Mouse (Mus musculus) frontal cortex, adult (tissue): ENCODE measurements at regions not wholly inside any gene's neighbourhood (a gene's known extent, or its start where the extent isn't known, plus 50 kb on each side); places are given as distances from the start of the nearest gene placed in this dataset.
A peak's percentile ranks its signal among the peaks of the same experiment; 100 is the strongest.
"Not testable (repeated sequence)": the region's sequence is repeated elsewhere in the genome, so short reads cannot be mapped to it uniquely, and the experiment has no call there.

Experiments used
- ATAC-seq: cut with Nextera tagmentation; 2 replicates; pipeline ENCODE4 v1.9.2; 2017; ENCODE audit warnings: mild to moderate bottlenecking, moderate library complexity, mixed read lengths; ENCODE audit not compliant: low TSS enrichment

- ATAC-seq, result no peak
Observed at GRCm38 (mm10) chr13:107596183-107596582, 448.1 kb upstream of the Smim15 start.

DNA sequence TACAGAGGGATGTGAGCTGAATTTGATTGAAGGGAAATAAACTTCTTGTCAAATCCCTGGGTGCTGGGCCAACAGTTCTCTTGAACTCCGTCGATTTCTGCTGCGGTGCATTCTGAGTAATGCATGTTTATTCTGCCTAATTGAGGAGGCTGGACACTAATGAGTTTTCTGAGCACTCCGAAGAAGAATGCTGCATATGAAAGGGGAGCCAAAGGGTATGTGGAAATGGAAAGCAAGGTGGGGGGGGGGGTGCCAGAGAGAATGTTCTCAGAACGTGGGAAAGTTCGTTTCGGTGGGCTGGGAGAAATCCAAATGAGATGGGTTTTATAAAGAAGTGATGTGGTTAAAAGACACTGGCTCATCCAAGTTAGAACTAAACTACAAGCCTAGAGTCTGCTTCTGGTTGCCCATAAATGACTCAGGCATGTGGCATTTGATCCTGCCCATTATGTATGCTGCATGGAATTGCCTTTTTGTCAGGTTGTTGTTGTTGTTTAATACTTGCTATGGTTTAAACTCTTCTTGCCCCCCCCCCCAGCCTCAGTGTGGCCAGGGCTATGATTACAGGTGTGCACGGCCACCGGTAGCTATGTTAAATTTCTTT, 455.7 kb upstream of the Smim15 start:
- ATAC-seq, result no peak

DNA sequence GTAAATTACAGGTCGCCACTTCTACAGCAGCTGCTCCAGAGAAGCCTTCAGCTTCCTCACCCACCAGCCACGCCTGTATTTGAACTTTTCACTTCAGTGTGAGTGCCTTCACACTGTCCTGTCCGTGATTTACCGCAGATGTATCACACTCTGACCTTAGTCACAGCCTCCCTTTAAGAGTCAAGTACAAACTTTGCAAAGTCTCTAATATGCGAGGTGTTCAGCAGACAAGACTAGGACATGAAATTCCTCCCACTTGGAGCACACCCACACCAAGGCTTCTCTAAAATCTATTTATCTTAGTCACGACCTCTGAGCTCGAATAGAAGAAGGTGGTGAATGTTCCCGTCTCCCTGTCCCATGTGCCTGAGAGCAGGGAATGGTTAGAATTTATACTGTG, 456.6 kb upstream of the Smim15 start:
- peak; percentile 31; the same call in 1 of the 2 replicates for ATAC-seq

DNA sequence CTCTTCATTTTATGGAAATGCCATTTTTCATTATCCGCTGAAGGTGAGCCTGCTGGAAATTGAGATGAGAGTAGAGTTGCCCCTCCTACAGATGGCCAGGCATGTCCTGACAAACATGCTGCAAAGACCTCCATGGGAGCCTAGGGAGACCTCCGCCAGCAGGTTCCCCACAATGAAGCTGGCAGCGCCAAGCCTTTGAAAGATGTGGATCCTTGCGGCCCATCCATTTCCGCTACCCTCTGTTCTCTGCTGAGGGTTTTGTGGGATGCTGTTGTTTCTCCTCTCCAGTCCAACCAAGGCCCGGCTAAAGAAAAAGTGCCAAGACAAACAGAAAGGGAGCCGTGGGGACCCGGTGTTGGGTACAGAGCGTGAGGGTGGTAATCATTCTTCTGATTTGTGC, 458.3 kb upstream of the Smim15 start:
- ATAC-seq, result no peak

DNA sequence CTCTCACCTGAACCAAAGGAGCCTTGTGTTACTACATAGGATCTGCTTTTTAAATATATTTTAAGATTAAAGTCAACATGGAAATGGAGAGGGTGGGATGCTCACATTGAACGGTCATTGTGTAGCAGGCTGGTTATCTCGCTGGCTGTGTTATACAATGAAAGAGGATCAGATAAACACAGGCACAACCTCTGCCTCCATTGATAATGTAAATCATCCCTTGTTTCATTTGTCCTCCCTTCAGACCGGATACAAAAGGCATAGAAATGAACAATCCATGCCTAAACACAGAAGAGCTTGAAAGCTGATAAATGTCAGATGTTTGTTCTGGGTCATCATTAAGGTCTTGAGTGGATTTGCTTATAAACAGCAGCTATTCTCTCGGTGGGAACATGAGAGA, 458.9 kb upstream of the Smim15 start:
- no peak for ATAC-seq

DNA sequence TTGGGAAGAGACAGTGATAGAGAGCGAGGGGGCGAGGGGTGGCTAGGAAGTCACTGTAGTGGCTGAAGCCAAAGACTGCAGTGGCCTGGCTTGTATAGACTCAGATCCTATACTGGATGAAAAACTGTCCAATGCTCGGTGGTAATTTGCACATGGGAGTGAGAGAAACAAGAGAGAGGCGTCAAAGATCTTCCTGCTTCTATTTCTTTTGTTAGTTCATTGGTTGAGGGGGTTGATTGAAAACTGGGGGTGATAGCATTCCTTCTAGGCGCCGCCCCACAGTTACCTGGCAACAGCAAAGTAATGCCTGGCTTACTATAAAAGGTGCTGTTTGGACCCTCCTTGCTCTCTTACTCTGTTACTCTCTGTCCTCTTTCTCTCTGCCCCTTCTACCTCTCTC, 465.3 kb upstream of the Smim15 start:
- ATAC-seq, result no peak

DNA sequence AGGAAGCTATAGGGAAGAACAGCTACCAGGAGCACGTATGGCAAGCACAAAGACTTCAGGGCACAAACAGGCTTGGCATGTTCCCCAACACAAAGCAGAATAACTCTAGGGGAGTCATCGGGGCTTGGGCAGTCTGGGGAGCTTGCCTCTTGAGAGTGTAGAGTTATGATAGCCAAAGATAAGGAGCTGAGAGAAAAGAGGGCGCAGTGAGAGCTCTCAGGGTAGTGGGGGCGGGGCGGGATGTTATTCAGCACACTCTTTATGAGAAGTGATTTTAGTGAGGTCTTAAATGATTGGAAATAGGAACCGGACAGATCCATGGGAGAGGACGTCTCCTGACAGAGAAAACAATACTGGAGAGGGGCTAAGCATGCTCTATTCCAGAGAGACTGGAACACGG, 466.4 kb upstream of the Smim15 start:
- ATAC-seq, result no peak

- ATAC-seq, result no peak
Observed at GRCm38 (mm10) chr13:107577272-107577671, 467.0 kb upstream of the Smim15 start.

DNA sequence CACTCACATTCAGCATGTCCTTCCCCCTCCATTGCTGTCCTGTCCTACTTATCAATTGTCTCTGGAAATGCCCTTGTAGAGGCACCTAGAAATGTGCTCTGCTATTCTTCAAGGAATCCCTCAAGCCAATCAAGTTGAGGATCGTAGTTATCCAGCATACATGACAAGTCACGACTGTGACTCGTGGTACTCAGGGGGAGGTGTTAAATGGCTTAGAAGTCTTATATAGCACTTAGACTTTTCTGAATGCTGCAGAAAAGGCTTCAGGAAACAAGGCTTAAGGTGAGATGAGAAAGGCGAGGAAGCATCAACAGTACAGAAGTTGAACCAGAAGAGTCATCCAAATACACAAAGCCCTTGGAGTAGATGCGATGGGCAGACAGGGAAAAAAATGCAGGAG, 467.5 kb upstream of the Smim15 start:
- ATAC-seq, result peak; percentile 64

DNA sequence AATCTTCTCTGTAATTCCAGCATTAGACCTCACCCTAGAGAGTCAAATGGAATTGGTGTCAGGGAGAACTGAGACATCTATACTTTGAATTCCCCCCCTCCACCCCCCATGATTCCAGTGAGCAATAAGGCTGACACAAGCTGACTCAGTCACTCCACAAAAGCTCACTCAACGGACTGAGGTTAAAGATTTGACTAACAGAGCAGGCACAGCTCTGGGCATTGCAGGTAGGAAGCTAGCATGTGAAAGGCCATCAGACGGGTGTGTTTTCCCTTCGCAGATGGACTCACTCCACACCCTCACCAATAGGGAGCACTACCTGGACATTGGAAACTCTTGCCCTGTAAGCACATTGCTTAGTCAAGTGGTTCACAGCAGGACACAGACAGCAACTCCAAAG, 469.2 kb upstream of the Smim15 start:
- ATAC-seq, result no peak

DNA sequence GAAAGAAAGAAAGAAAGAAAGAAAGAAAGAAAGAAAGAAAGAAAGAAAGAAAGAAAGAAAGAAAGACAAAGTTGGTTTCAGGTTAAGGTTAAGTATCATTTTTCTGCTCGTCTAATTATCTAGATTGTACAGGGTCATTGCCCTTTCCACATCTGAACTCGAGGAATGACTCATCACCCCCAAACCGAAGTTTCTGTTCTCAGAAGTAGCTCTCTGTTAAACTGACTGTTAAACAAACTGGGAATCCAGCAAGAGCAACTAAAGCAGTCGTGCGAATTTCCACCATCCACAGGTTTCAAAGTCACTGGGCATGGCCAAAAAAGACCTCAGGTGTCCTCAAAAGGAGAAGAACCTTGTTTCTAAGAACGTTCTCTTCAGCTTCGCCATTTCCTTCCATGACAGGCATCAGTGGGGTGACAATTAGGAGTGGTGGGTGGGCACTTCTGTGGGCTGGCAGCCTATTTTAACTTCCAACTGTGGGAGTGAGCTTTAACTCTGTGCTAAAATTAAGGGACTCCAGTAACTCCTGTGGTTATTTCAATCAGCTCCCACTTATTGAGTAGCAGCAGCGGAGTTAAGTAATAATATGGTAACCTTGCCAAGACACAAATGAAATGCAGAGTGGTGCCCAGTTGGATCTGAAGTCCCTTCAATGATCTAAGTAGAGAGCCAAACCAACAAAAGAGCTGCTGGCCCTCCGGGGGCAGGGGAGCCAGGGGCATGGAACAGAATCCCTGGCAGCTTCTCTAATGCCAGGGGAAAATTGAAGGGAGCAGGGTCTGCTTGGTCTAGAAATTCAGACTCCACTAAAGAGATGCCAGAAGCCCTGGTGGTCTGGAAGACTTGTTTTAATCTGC, 470.5 kb upstream of the Smim15 start:
- ATAC-seq, result peak; percentile 73

GRCm38 (mm10) chr13:107571539-107571938, 472.7 kb upstream of the Smim15 start:
- ATAC-seq, result no peak

GRCm38 (mm10) chr13:107569477-107569876, 474.8 kb upstream of the Smim15 start:
- ATAC-seq, result no peak

DNA sequence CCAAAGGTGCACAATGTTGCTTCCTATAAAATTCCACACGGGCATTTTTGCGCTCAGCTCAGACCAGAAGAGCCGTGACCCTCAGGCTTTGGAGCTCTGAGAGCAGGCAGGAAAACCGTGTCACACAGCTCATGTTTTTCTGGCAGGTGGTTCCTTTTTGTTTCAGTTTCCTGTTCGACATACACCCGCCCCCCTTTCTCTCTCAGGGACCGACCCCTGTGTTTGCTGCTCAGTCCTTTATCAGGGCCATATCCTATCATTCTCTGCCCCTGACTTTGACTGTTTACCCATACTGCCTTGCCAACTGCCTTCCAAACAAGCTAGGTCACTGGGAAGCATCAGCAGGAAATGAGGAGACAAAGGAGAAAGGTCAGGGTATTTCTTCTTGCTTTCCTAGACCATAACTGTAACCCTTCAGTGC, 475.5 kb upstream of the Smim15 start:
- ATAC-seq, result no peak

DNA sequence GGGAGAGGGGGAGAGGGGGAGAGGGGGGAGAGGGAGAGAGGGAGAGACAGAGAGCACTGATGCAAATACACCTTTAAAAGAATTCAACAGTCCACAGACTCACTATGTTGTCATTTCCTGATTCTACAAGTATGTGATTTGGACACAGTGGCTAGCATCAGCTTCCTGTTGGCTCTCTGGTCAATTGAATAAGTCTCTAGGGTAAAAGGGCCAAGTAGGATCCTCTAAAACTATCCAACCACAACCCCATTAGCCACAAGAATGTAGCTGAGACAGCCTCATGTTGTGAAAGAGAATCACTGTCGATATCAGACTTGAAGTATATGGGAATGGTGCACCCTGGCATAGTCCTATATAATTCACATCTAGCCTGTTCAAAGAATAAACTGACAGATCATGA, 481.8 kb upstream of the Smim15 start:
- no peak for ATAC-seq

- ATAC-seq, result no peak
Observed at GRCm38 (mm10) chr13:107561529-107561928, 482.7 kb upstream of the Smim15 start.

- ATAC-seq, result no peak
Observed at GRCm38 (mm10) chr13:107555958-107556357, 488.3 kb upstream of the Smim15 start.

DNA sequence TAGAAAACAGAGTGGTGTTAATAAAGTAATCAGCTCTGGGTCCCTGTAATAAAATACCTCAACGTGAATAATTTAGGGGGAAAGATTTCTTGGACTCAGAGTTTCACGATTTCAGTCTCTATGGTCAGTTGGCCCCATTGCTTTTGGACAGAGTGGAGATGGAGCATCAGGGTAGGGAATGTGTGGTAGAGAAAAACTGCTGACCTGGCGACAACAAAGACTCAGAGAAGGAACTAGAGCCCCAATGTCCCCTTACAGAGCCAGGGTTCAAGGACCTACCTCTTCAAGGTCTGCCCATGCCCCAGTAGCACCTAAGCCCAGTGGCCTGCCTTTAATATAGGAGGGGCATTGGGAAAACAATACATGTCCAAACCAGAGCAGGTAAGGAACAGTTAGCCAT, 490.2 kb upstream of the Smim15 start:
- ATAC-seq, result no peak

DNA sequence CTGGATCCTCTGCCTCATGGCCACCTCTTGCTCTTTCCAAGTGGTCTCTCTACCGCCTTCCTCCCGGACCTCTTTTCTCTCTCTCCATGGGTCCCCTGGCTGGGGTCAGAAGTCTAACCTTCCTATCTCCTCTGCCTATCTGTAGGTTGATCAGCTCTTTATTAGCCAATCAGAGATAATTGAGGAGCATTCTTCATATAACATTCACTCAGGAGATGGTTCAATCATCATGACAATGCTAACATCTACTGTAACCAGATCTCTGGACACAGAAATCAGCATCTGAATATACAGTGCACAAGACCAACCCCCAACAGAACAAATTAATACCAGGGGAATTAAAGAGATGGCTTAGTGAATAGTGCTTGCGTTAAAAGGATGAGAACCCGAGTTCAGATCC, 492.1 kb upstream of the Smim15 start:
- no peak for ATAC-seq

GRCm38 (mm10) chr13:107549995-107550394, 494.3 kb upstream of the Smim15 start:
- ATAC-seq, result not testable (repeated sequence)

DNA sequence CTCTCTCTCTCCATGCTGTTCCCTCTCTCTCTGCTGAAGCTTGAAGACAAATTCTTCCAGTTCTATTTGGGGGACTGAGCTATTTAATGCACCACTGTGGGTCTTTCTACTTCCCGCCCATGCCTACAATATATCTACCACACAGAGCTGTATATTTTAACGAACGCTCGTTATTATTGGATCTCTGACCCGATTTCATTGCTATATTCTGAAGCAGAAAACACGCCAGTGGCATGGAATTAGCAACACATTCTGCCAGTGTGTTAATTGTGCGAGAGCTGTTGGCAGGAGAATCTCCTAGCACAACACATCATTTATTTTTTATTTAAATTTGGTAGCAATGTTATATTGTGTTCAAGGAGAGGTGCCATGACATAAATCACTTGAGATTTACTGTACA, 497.2 kb upstream of the Smim15 start:
- peak; percentile 92 for ATAC-seq

DNA sequence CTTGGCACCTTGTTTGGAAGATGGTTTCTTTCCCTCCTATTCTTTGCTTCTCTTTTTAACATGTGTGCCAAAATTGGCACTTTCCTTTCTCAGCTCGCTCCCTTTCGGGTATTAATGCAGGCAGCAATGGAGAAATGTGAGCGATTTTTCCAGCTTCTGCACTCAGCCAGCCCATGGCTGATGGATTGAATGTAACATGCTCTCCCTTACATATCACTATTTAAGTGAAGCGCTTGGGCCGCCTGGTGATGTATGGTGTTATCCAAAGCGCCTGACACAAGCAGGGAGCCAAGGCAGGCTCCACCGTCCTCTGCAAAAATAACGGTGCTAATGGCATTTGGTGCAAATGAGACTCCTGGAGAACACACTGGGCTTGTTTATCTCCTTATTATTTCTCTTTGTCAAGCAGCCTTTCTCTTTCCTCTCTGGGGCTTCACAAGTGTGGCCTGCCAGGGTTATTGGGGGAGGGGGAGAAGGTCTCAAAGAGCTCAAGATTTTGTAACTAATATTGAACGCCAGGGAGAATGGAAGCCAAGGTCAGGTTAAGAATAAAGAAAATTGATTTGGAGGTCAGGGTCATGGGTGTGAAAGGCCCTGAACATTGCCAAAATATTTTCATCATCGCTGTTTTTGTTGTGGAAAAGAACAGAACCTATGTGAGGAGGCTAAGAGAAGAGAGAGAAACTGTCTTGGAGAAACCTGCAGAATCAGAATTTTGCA, 497.9 kb upstream of the Smim15 start:
- peak; percentile 31 for ATAC-seq

- 0 out of 2 replicates have a peak, but pooled peaks have one; percentile 1 for ATAC-seq
Observed at GRCm38 (mm10) chr13:107541635-107541955, 502.7 kb upstream of the Smim15 start.
